Mouse (Mus musculus): ENCODE measurements around the gene Ly86. TPM values are rescaled to one million over a fixed set of nuclear protein-coding genes. Genes with fewer than 3 reads are reported as not detected.
A peak's percentile ranks its signal among the peaks of the same experiment; 100 is the strongest.

Ly86 gene
- total and polyA plus RNA-seq, 3 experiments = 172 to 427 (median 290) TPM

DNA sequence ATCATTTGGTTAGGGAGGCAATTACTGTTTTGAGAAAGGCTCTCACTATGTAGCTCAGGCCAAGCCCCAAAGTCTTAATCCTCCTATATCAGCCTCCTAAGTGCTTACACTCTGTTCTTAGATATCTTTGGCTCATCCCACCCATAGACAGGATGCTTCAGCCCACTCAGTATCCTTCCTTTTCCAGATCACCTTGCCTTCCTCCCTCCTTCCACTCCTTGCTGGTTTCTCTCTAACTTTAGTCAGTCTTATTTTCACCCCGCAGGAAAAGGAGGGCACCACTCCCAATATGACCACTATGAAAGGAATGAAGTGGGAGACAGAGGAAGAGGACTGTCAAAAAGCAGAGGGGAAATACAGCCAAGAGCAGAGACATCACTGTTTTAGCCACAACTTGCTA, 2.2 kb upstream of the Ly86 start:
- Histone ChIP-seq H3K4me2 (ENCODE audit: insufficient read depth, low read depth, poor library complexity, severe bottlenecking) (no peak overlapping the region), H3K79me2 (replicated peaks; ENCODE audit: control insufficient read depth, extremely low read depth, insufficient read depth, poor library complexity, severe bottlenecking) (peaks cover 16% of the 10 kb centered on the region), H3K27me3 (replicated peaks) (no peaks in the 10 kb centered on the region), H3K9me3 (replicated peaks; ENCODE audit: low read length) (peaks cover 4% of the 10 kb centered on the region), H3K4me3 (replicated peaks in 1 of 3; ENCODE audit: low read depth in 2 of 3, low read length in 2 of 3, poor library complexity in 1 of 3) (no peak overlapping the region), H3K27ac (ENCODE audit: insufficient read depth, low read depth) (no peak overlapping the region), H3K4me1 (ENCODE audit: control insufficient read depth in 1 of 2, insufficient read depth in 2 of 2) (peaks cover 15 to 39% of the 10 kb centered on the region in 2 experiments), H3K9ac (ENCODE audit: insufficient read depth, low read depth) (no peak overlapping the region), H3K36me3 (replicated peaks in 1 of 2; ENCODE audit: control insufficient read depth in 1 of 2, insufficient read depth in 1 of 2, low read length in 1 of 2) (peaks cover 0 to 5% of the 10 kb centered on the region in 2 experiments)
- in situ Hi-C loops (cut with MboI; ENCODE audit: low pct_ligation_motif_present, low pct_unique_long_range_greater_than_20kb, low sequenced_read_pairs) = no loop called here
- dilution Hi-C loops (cut with MboI; ENCODE audit: extremely low pct_ligation_motif_present, extremely low pct_unique_long_range_greater_than_20kb, low sequenced_read_pairs) = no loop called here
- no peak for TF ChIP-seq KAT2A (IDR thresholded peaks at IDR 0.05; ENCODE audit: insufficient replicate concordance, low read length)
- TF ChIP-seq MYC (IDR thresholded peaks at IDR 0.05; ENCODE audit: low read depth, low read length) = no peak
- no peak for TF ChIP-seq ZMIZ1 (IDR thresholded peaks at IDR 0.05; ENCODE audit: low read depth, low read length)
- TF ChIP-seq E2F4 (IDR thresholded peaks at IDR 0.05; ENCODE audit: insufficient replicate concordance, low read depth, low read length) = no peak
- no peak for TF ChIP-seq JUND (conservative IDR thresholded peaks at IDR 0.05; ENCODE audit: low read depth, low read length)
- TF ChIP-seq MAZ (IDR thresholded peaks at IDR 0.05; ENCODE audit: low read depth, low read length) = no peak
- TF ChIP-seq MXI1 (IDR thresholded peaks at IDR 0.05; ENCODE audit: low read depth, low read length) = no peak
- TF ChIP-seq MAFK (IDR thresholded peaks at IDR 0.05; ENCODE audit: insufficient replicate concordance, low read length) = no peak
- TF ChIP-seq TCF12 (IDR thresholded peaks at IDR 0.05; ENCODE audit: low read depth, low read length) = no peak
- no peak for TF ChIP-seq RAD21 (IDR thresholded peaks at IDR 0.05; ENCODE audit: low read depth, low read length)
- TF ChIP-seq NRF1 (IDR thresholded peaks at IDR 0.05; ENCODE audit: low read depth, low read length) = no peak
- TF ChIP-seq IRF4 (IDR thresholded peaks at IDR 0.05; ENCODE audit: low read depth, low read length) = no peak
- no peak for TF ChIP-seq CTCF (conservative IDR thresholded peaks at IDR 0.05 in 1 of 2, IDR thresholded peaks at IDR 0.05 in 1 of 2; ENCODE audit: low read depth in 2 of 2, low read length in 2 of 2)
- no peak for TF ChIP-seq POLR2A (IDR thresholded peaks at IDR 0.05; ENCODE audit: low read depth, low read length)
- TF ChIP-seq ETS1 (conservative IDR thresholded peaks at IDR 0.05; ENCODE audit: low read depth, low read length) = no peak
- TF ChIP-seq SIN3A (IDR thresholded peaks at IDR 0.05; ENCODE audit: low read length) = no peak
- no peak for TF ChIP-seq USF1 (IDR thresholded peaks at IDR 0.05; ENCODE audit: low read depth, low read length)
- TF ChIP-seq ELF1 (IDR thresholded peaks at IDR 0.05; ENCODE audit: low read depth, low read length) = no peak
- TF ChIP-seq ZKSCAN1 (IDR thresholded peaks at IDR 0.05; ENCODE audit: borderline replicate concordance, low read depth, low read length) = no peak
- TF ChIP-seq ZNF384 (IDR thresholded peaks at IDR 0.05; ENCODE audit: low read depth, low read length) = no peak
- DNase-seq (ENCODE audit: extremely low read depth) = no peak

DNA sequence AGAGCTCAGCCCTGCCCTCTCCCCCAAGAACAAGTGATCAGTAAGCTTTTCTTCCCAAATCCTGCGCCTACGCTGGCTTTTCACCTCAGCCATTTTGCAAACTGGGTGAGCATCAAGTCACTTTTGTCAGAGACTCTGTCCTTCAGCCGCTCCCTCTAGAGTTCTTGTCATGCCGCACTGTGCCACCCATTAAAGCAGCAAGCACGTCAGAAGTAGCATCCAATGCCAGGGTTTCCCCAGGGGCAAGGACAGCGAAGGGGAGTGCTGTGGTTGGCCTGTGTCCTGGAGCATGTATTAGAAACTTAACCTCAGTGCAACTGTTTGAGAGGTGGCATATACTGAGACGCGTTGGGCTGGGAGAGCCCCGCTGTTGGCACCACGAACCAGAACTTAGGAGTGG, 815 bp downstream of the Ly86 start:
- Histone ChIP-seq H3K27ac (ENCODE audit: insufficient read depth, low read depth) (peak overlapping the region; percentile 98), H3K36me3 (replicated peaks in 1 of 2; ENCODE audit: control insufficient read depth in 1 of 2, insufficient read depth in 1 of 2, low read length in 1 of 2) (peaks cover 8 to 28% of the 10 kb centered on the region in 2 experiments), H3K4me2 (ENCODE audit: insufficient read depth, low read depth, poor library complexity, severe bottlenecking) (peak overlapping the region; percentile 57), H3K4me3 (replicated peaks in 1 of 3; ENCODE audit: low read depth in 2 of 3, low read length in 2 of 3, poor library complexity in 1 of 3) (peak overlapping the region; percentile 63 to 86 (median 63)), H3K4me1 (ENCODE audit: control insufficient read depth in 1 of 2, insufficient read depth in 2 of 2) (peaks cover 19 to 42% of the 10 kb centered on the region in 2 experiments), H3K27me3 (replicated peaks) (no peaks in the 10 kb centered on the region), H3K79me2 (replicated peaks; ENCODE audit: control insufficient read depth, extremely low read depth, insufficient read depth, poor library complexity, severe bottlenecking) (peaks cover 39% of the 10 kb centered on the region), H3K9me3 (replicated peaks; ENCODE audit: low read length) (peaks cover 6% of the 10 kb centered on the region), H3K9ac (ENCODE audit: insufficient read depth, low read depth) (peak overlapping the region; percentile 88)
- DNase-seq (ENCODE audit: extremely low read depth) = peak; percentile 84
- dilution Hi-C loops (cut with MboI; ENCODE audit: extremely low pct_ligation_motif_present, extremely low pct_unique_long_range_greater_than_20kb, low sequenced_read_pairs) (no loop called here), in situ Hi-C loops (cut with MboI; ENCODE audit: low pct_ligation_motif_present, low pct_unique_long_range_greater_than_20kb, low sequenced_read_pairs) (no loop called here)
- TF ChIP-seq BHLHE40 (IDR thresholded peaks at IDR 0.05; ENCODE audit: low read depth, low read length) (0 out of 2 replicates have a peak, but pooled peaks have one; percentile 4), ZC3H11A (IDR thresholded peaks at IDR 0.05; ENCODE audit: low read depth, low read length) (no peak), CHD2 (IDR thresholded peaks at IDR 0.05; ENCODE audit: low read length) (peak; percentile 29; the same call in 1 of the 2 replicates), ZKSCAN1 (IDR thresholded peaks at IDR 0.05; ENCODE audit: borderline replicate concordance, low read depth, low read length) (no peak), MYC (IDR thresholded peaks at IDR 0.05; ENCODE audit: low read depth, low read length) (0 out of 2 replicates have a peak, but pooled peaks have one; percentile 28), TBP (conservative IDR thresholded peaks at IDR 0.05; ENCODE audit: low read depth, low read length) (peak; percentile 39; the same call in 1 of the 2 replicates), MAFK (IDR thresholded peaks at IDR 0.05; ENCODE audit: insufficient replicate concordance, low read length) (peak; percentile 14; the same call in 1 of the 2 replicates), ZMIZ1 (IDR thresholded peaks at IDR 0.05; ENCODE audit: low read depth, low read length) (peak; percentile 57; the same call in 1 of the 2 replicates), POLR2A (IDR thresholded peaks at IDR 0.05; ENCODE audit: low read depth, low read length) (peak; percentile 29; the same call in 1 of the 2 replicates), ETS1 (conservative IDR thresholded peaks at IDR 0.05; ENCODE audit: low read depth, low read length) (peak; percentile 49; the same call in 1 of the 2 replicates), HCFC1 (IDR thresholded peaks at IDR 0.05; ENCODE audit: low read depth, low read length) (no peak), SIN3A (IDR thresholded peaks at IDR 0.05; ENCODE audit: low read length) (peak; percentile 77), UBTF (IDR thresholded peaks at IDR 0.05; ENCODE audit: low read depth, low read length) (peak; percentile 51; the same call in 1 of the 2 replicates), TCF12 (IDR thresholded peaks at IDR 0.05; ENCODE audit: low read depth, low read length) (0 out of 2 replicates have a peak, but pooled peaks have one; percentile 51), USF1 (IDR thresholded peaks at IDR 0.05; ENCODE audit: low read depth, low read length) (no peak), ZNF384 (IDR thresholded peaks at IDR 0.05; ENCODE audit: low read depth, low read length) (0 out of 2 replicates have a peak, but pooled peaks have one; percentile 3), MXI1 (IDR thresholded peaks at IDR 0.05; ENCODE audit: low read depth, low read length) (peak; percentile 67), MAZ (IDR thresholded peaks at IDR 0.05; ENCODE audit: low read depth, low read length) (0 out of 2 replicates have a peak, but pooled peaks have one; percentile 41), NELFE (IDR thresholded peaks at IDR 0.05; ENCODE audit: low read depth, low read length) (peak; percentile 59)
